ENCODE assay signal across 9 mouse cellular contexts in the genomic region with DNA sequence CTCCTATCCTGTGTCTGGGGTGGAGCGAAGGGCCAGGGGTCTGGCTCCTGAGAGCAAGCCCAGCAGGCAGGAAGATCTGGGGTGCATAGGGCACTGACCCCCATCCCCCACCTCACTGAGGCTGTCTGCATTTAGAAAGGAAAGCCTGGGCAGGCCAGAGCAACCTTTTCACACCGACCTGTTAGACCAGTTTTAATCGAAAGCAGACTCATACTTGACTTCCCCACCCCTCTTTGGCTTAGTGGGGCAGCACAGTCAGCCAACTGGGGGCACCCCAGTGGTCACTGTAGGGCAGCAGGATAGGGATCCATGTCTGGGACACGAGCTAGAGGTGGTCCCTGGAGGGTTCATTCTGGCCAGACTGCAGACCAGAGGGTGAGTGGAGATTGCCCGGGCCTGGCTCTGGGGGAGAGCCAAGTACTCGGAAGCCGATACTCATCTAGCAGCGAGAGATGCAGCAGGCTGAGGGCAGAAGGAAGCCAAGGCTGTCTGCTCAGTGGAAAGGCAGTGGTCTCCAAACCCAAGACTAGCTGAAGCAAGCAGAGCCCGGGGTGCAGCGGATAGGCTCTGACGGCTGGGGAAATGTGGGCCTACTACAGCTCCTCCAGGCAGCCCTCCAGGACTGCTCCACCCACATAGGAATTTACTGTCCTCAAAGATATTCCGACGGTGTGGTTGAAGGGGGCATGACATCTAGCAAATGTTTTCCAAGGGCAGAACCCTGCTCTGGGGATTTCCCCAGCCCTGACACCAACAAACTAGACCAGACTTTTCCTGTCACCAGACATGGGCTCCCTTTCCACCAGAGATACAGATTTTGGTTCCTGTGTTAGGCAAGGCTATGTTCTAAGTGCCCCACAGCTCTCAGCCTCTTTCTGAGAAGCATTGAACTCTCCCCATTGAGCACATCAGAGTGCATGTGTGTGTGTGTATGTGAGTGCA. TPM values are rescaled to one million over a fixed set of nuclear protein-coding genes. Genes with fewer than 3 reads are reported as not detected.
DNase-seq lines count a peak whose midpoint lies in the region; ATAC-seq and TF ChIP-seq lines count a peak whose summit lies in the region.
"Had no signal": no experiment of that assay in that cellular context is flagged by ENCODE, and none has a peak within 500 bp of the region (broad histone marks: within the 10 kb centered on the region; RNA-seq: fewer than 3 reads in every experiment).

No protein-coding gene starts in this region.

- TF ChIP-seq EP300 in stomach, postnatal 0 days (optimal IDR thresholded peaks at IDR 0.05): no peak

- no peak for ATAC-seq in hindbrain, embryonic 16.5 days
- ATAC-seq in stomach, postnatal 0 days (ENCODE audit: low FRiP score, low TSS enrichment): peak; percentile 67

- no peak overlapping the region for H3K4me2 ChIP-seq in hindbrain, embryonic 16.5 days (ENCODE audit: low read length)
- H3K4me2 ChIP-seq in stomach, postnatal 0 days (replicated peaks; ENCODE audit: low read depth): 0 out of 2 replicates have a peak overlapping the region, but pooled peaks have one; percentile 14
- H3K4me2 ChIP-seq: limb, embryonic 15.5 days had no signal

- H3K4me3 ChIP-seq in hindbrain, embryonic 10.5 days: no peak overlapping the region
- H3K4me3 ChIP-seq in hindbrain, embryonic 16.5 days (ENCODE audit: low read length): no peak overlapping the region
- no peak overlapping the region for H3K4me3 ChIP-seq in limb, embryonic 10.5 days
- no peak overlapping the region for H3K4me3 ChIP-seq in stomach, postnatal 0 days (ENCODE audit: low read depth, low read length)
- H3K4me3 ChIP-seq: limb, embryonic 15.5 days had no signal

- intact Hi-C loops in gastrocnemius, postnatal 14 days (cut with DNase I; ENCODE audit: low total_unique reads): no loop called here

- no peak for TF ChIP-seq CTCF in stomach, postnatal 0 days (IDR thresholded peaks at IDR 0.05; ENCODE audit: low read depth)

- peaks cover 12% of the 10 kb centered on the region for H3K36me3 ChIP-seq in hindbrain, embryonic 10.5 days
- peaks cover 2% of the 10 kb centered on the region; the same call in 1 of the 2 replicates for H3K36me3 ChIP-seq in hindbrain, embryonic 16.5 days (ENCODE audit: control insufficient read depth, insufficient read depth, low read length)
- peaks cover 8% of the 10 kb centered on the region for H3K36me3 ChIP-seq in limb, embryonic 10.5 days
- peaks cover 17% of the 10 kb centered on the region for H3K36me3 ChIP-seq in stomach, postnatal 0 days (ENCODE audit: control insufficient read depth, insufficient read depth, low read length)

- no peaks in the 10 kb centered on the region for H3K9me3 ChIP-seq in hindbrain, embryonic 10.5 days
- no peaks in the 10 kb centered on the region for H3K9me3 ChIP-seq in hindbrain, embryonic 16.5 days (ENCODE audit: control insufficient read depth, low read length)
- H3K9me3 ChIP-seq in limb, embryonic 10.5 days (replicated peaks): no peaks in the 10 kb centered on the region
- no peaks in the 10 kb centered on the region for H3K9me3 ChIP-seq in stomach, postnatal 0 days (ENCODE audit: control insufficient read depth, low read length)
- H3K9me3 ChIP-seq: limb, embryonic 15.5 days had no signal

- peak overlapping the region; percentile 66; the same call in 1 of the 2 replicates for H3K27ac ChIP-seq in hindbrain, embryonic 10.5 days
- no peak overlapping the region for H3K27ac ChIP-seq in hindbrain, embryonic 16.5 days (ENCODE audit: low read depth, low read length)
- peak overlapping the region; percentile 50 for H3K27ac ChIP-seq in limb, embryonic 10.5 days
- H3K27ac ChIP-seq in stomach, postnatal 0 days (replicated peaks): peak overlapping the region; percentile 88
- H3K27ac ChIP-seq: limb, embryonic 15.5 days had no signal

- no peak overlapping the region for H3K9ac ChIP-seq in hindbrain, embryonic 16.5 days (ENCODE audit: low read depth, low read length)
- no peak overlapping the region; the same call in 1 of the 2 replicates for H3K9ac ChIP-seq in stomach, postnatal 0 days (ENCODE audit: low read length)
- H3K9ac ChIP-seq: limb, embryonic 15.5 days had no signal

- peaks cover 19% of the 10 kb centered on the region; the same call in 1 of the 2 replicates for H3K4me1 ChIP-seq in hindbrain, embryonic 10.5 days (replicated peaks)
- no peaks in the 10 kb centered on the region for H3K4me1 ChIP-seq in hindbrain, embryonic 16.5 days (ENCODE audit: control insufficient read depth, insufficient read depth, low read depth, low read length)
- peaks cover 10% of the 10 kb centered on the region for H3K4me1 ChIP-seq in limb, embryonic 10.5 days
- H3K4me1 ChIP-seq in stomach, postnatal 0 days (replicated peaks; ENCODE audit: control insufficient read depth, insufficient read depth): peaks cover 12% of the 10 kb centered on the region; the same call in 1 of the 2 replicates

- H3K27me3 ChIP-seq in hindbrain, embryonic 10.5 days (ENCODE audit: insufficient read depth, poor library complexity, severe bottlenecking): no peaks in the 10 kb centered on the region
- H3K27me3 ChIP-seq in hindbrain, embryonic 16.5 days (replicated peaks; ENCODE audit: control insufficient read depth, insufficient read depth, low read length): no peaks in the 10 kb centered on the region
- H3K27me3 ChIP-seq in limb, embryonic 10.5 days (ENCODE audit: low read depth, poor library complexity, severe bottlenecking): no peaks in the 10 kb centered on the region
- H3K27me3 ChIP-seq in stomach, postnatal 0 days (ENCODE audit: control insufficient read depth, insufficient read depth, low read length): no peaks in the 10 kb centered on the region
- H3K27me3 ChIP-seq: limb, embryonic 15.5 days had no signal

- no peak for DNase-seq in hindbrain, embryonic 10.5 days (ENCODE audit: low spot score)
- DNase-seq in gastrocnemius, postnatal 14 days: peak; percentile 59
- DNase-seq in limb, embryonic 10.5 days (ENCODE audit: low spot score): no peak
- peak; percentile 65 for DNase-seq in stomach, postnatal 0 days (ENCODE audit: low spot score)
- DNase-seq in right cerebral cortex, adult 18-20 months: no peak
- no peak for DNase-seq in adrenal gland, adult 18-20 months (ENCODE audit: low spot score in 2 of 2)
- no peak for DNase-seq in layer of hippocampus, adult 18-20 months (ENCODE audit: low spot score in 2 of 2)

- 63% methylated on average over 13 of the region's 13 CpGs for WGBS in hindbrain, embryonic 10.5 days
- 70% methylated on average over 13 of the region's 13 CpGs for WGBS in hindbrain, embryonic 16.5 days
- 55% methylated on average over 13 of the region's 13 CpGs for WGBS in limb, embryonic 10.5 days
- WGBS in stomach, postnatal 0 days: 32% methylated on average over 13 of the region's 13 CpGs

RNA-seq across cellular contexts. Expression of a gene that starts 10.0 kb away (rescaled TPM):
- polyA plus RNA-seq in hindbrain, embryonic 10.5 days (2016; fragmentation: Nextera tagmentation; extraction: Ambion mirVana): 8.8 and 9.7 TPM in 2 replicates
- polyA plus RNA-seq in hindbrain, embryonic 16.5 days (2015; fragmentation: Nextera tagmentation; extraction: Ambion mirVana): 10.9 and 13.7 TPM in 2 replicates
- total RNA-seq in gastrocnemius, postnatal 14 days (2021): 10 to 100 TPM; 17.2 to 23.8 TPM
- polyA plus RNA-seq in limb, embryonic 10.5 days (2016; fragmentation: Nextera tagmentation; extraction: Ambion mirVana): 4.3 and 5.1 TPM in 2 replicates
- 30.8 and 32.2 TPM in 2 replicates for polyA plus RNA-seq in stomach, postnatal 0 days (2015; fragmentation: Nextera tagmentation; extraction: Ambion mirVana)
- 1 to 10 TPM; 7.9 to 9.9 TPM for total RNA-seq in adrenal gland, adult 18-20 months (2021)
- total RNA-seq in layer of hippocampus, adult 18-20 months (2021): 1 to 10 TPM; 3.0 to 6.3 TPM

RNA-seq across cellular contexts. Expression of a gene that starts 16.2 kb away (rescaled TPM):
- 4.9 and 5.1 TPM in 2 replicates for polyA plus RNA-seq in hindbrain, embryonic 10.5 days (2016; fragmentation: Nextera tagmentation; extraction: Ambion mirVana)
- polyA plus RNA-seq in hindbrain, embryonic 16.5 days (2015; fragmentation: Nextera tagmentation; extraction: Ambion mirVana): 3.2 TPM in 2 replicates
- total RNA-seq in gastrocnemius, postnatal 14 days (2021): 10 to 100 TPM; 14.6 to 15.9 TPM
- 5.3 and 5.9 TPM in 2 replicates for polyA plus RNA-seq in limb, embryonic 10.5 days (2016; fragmentation: Nextera tagmentation; extraction: Ambion mirVana)
- 32.0 and 37.4 TPM in 2 replicates for polyA plus RNA-seq in stomach, postnatal 0 days (2015; fragmentation: Nextera tagmentation; extraction: Ambion mirVana)
- total RNA-seq in adrenal gland, adult 18-20 months (2021): 10 to 100 TPM; 42.8 to 55.6 TPM
- 1 to 10 TPM; 1.8 to 2.2 TPM for total RNA-seq in layer of hippocampus, adult 18-20 months (2021)

RNA-seq across cellular contexts. Expression of a gene that starts 32.3 kb away (rescaled TPM):
- polyA plus RNA-seq in hindbrain, embryonic 10.5 days (2016; fragmentation: Nextera tagmentation; extraction: Ambion mirVana): 12.1 and 13.4 TPM in 2 replicates
- 17.5 and 18.7 TPM in 2 replicates for polyA plus RNA-seq in hindbrain, embryonic 16.5 days (2015; fragmentation: Nextera tagmentation; extraction: Ambion mirVana)
- total RNA-seq in gastrocnemius, postnatal 14 days (2021): 10 to 100 TPM; 12.0 to 13.2 TPM
- polyA plus RNA-seq in limb, embryonic 10.5 days (2016; fragmentation: Nextera tagmentation; extraction: Ambion mirVana): 10.3 and 12.2 TPM in 2 replicates
- polyA plus RNA-seq in stomach, postnatal 0 days (2015; fragmentation: Nextera tagmentation; extraction: Ambion mirVana): 5.3 and 6.7 TPM in 2 replicates
- total RNA-seq in adrenal gland, adult 18-20 months (2021): 10 to 100 TPM; 12.9 to 17.4 TPM
- total RNA-seq in layer of hippocampus, adult 18-20 months (2021): 10 to 100 TPM; 14.5 to 14.9 TPM

RNA-seq across cellular contexts. Expression of a gene that starts 34.5 kb away (rescaled TPM):
- 1.4 and 2.6 TPM in 2 replicates for polyA plus RNA-seq in hindbrain, embryonic 10.5 days (2016; fragmentation: Nextera tagmentation; extraction: Ambion mirVana)
- 9.8 and 11.4 TPM in 2 replicates for polyA plus RNA-seq in hindbrain, embryonic 16.5 days (2015; fragmentation: Nextera tagmentation; extraction: Ambion mirVana)
- total RNA-seq in gastrocnemius, postnatal 14 days (2021): 10 to 100 TPM; 41.9 to 49.8 TPM
- 0.72 and 0.74 TPM in 2 replicates for polyA plus RNA-seq in limb, embryonic 10.5 days (2016; fragmentation: Nextera tagmentation; extraction: Ambion mirVana)
- polyA plus RNA-seq in stomach, postnatal 0 days (2015; fragmentation: Nextera tagmentation; extraction: Ambion mirVana): 0.63 and 0.73 TPM in 2 replicates
- 1 to 10 TPM in 1 of 2 experiments, under 1 TPM in 1; 0.30 to 1.3 TPM for total RNA-seq in adrenal gland, adult 18-20 months (2021)
- total RNA-seq in layer of hippocampus, adult 18-20 months (2021): 1 to 10 TPM; 2.5 to 3.2 TPM

Comparison
In these comparisons a context has a peak if more than half of its experiments do, and no peak if none do; other contexts are left out.
1. DNase-seq: peak in gastrocnemius, postnatal 14 days (single experiment) and stomach, postnatal 0 days (single experiment); none in hindbrain, embryonic 10.5 days (single experiment), limb, embryonic 10.5 days (single experiment), right cerebral cortex, adult 18-20 months (single experiment), adrenal gland, adult 18-20 months (0 of 2) and layer of hippocampus, adult 18-20 months (0 of 2).